Mouse (Mus musculus): ENCODE results near the gene Cbln4.

DNA sequence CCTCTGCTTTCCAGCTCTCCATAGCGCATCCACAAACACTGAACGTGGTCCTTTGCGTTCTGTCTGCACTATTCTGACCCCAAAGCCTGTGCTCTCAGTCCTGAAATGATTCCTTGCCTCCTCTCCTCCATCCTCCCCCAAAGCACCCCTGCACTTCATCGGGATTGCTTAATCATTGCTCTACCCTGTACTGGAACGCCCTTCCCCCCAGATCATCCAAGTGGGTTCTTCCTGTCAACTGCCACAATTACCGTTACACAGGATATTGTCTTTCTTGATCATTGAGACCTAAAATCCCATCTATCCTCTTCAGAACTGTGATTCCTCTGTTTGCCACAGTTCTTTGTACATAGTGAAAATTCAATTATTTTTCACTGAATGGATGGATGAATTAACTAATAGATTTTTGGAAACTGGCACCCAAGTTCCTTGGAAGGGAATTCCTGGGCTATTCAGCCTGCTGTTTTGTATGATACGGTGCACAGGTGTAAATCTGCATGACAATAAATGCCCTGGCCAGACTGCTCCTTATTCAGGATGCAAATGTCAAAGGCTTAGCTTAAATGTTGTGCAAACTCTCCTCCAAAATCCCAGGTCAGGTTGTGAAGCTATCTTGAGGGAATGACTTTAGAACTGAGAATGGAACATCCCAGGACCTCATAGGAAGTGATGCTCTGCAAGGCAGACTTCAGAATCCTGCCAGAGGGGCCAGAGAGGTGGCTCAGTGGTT, 15.8 kb upstream of the Cbln4 start:
- TF ChIP-seq CTCF (IDR thresholded peaks at IDR 0.05; ENCODE audit: borderline replicate concordance, control insufficient read depth, extremely low read depth, insufficient read depth, low read length, poor library complexity) = no peak
- TF ChIP-seq POLR2A (IDR thresholded peaks at IDR 0.05; ENCODE audit: control insufficient read depth, extremely low read depth, insufficient read depth, low read length, poor library complexity) = no peak
